Mouse (Mus musculus) adrenal gland, postnatal 25 days (tissue): ENCODE data around the gene Rnf212b. TPM values are rescaled to one million over a fixed set of nuclear protein-coding genes. Genes with fewer than 3 reads are reported as not detected.

Source experiments
- DNase-seq: peaks from one replicate; pipeline ENCODE4 v3.0.0; 2021; ENCODE audit warnings: mixed read lengths
- total RNA-seq: library from RNA; stranded (reverse); gene quantifications from 2 replicates; pipeline ENCODE4 v1.2.3, GENCODE M21; 2021

The Rnf212b gene
- total RNA-seq, 1 experiment from 2014 or later = 1.2 TPM

DNA sequence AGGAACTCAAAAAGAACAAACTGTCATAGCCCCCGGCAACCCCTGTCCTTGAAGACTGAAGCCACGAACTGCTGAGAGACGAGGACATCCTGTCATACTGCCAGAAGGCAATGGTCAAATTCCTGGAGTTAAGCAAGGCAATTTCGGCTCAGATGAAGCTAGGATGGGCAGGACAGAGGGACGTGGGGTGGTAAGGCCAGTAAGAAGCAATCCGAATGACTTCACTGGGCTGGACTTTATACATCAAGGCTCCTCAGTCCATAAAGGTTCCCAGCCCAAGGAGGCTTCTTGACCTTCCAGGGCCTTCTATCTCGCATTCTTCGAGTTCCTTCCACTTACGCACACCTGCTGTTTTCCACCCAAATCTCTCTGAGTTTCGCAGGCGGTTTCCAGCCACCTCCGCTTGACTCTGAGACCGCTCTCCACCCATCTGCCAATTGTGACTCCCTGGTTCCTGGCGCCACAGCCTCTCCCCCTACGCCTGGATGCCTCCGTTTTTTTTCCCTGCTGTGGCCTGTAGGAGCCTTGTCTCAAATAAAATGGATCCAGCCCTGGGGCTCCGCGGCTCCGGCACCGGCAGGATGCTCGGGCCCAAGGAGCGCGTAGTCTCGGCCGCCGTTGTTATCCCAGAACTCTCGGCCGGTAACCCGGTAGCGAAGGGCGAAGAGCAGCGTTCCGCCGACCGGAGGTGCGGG lies 62.0 kb downstream of the Rnf212b start:
- DNase-seq = no peak

DNA sequence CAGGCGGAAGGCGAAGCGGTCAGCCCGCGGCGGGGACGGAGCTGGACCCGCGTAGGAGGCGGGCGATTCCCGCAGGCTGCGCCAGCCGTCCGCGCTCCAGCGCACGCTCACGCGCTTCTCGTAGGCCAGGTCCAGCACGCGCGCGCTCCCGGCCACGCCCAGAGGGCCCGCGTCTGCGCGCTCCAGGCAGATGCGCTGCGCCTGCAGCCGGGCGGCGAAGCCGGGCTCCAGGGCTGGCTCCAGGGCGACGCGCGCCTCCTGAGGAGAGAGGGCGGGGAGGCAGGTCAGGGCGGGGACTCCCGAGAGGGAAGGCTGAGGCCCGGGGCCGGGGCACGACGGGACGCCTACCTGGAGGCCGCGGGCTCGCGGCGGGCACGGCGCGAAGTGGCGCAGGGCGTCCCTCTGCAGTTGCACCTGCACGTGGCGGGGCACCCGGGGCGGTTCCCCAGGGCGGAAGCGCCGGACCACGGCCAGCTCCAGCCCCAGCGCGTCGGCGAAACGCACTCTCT lies 62.7 kb downstream of the Rnf212b start:
- DNase-seq = peak; percentile 94

DNA sequence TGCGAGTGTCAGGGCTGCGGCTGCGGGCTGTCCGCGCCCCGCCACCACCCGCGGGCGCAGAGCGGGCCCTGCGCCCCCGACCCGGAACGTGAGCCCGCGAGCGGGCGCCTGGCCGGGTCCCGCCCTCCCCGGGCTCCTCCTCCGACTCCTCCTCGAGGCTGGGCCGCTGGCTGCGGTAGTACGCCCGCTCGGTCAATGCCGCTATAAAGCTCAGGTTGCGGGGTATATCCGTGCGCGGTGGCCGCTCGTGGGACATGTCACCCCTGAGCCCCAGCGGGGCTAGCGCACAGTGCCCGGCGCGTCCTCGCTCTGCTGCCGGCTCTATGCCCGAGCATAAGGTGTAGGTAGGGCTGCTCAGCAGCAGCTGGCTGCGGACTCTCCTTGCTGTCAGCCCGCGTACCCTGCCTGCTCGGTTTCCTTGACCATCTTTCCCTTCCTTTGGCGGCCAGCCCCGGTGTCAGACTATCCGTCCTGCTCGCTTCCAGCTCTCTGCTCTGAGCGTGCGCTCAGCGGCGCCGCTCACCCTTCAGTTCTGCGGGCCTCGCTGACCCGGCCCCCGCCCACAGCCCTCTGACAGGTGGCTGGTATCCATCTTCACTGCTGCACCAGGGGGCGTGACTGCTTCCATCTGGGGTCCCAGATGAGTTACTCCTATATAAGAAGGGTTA lies 63.2 kb downstream of the Rnf212b start, which contains the start of gene Ppp1r3e:
Ppp1r3e (minus strand) TSS at position 503 of the 668 bp plus-strand sequence.
- DNase-seq = peak; percentile 80

DNA sequence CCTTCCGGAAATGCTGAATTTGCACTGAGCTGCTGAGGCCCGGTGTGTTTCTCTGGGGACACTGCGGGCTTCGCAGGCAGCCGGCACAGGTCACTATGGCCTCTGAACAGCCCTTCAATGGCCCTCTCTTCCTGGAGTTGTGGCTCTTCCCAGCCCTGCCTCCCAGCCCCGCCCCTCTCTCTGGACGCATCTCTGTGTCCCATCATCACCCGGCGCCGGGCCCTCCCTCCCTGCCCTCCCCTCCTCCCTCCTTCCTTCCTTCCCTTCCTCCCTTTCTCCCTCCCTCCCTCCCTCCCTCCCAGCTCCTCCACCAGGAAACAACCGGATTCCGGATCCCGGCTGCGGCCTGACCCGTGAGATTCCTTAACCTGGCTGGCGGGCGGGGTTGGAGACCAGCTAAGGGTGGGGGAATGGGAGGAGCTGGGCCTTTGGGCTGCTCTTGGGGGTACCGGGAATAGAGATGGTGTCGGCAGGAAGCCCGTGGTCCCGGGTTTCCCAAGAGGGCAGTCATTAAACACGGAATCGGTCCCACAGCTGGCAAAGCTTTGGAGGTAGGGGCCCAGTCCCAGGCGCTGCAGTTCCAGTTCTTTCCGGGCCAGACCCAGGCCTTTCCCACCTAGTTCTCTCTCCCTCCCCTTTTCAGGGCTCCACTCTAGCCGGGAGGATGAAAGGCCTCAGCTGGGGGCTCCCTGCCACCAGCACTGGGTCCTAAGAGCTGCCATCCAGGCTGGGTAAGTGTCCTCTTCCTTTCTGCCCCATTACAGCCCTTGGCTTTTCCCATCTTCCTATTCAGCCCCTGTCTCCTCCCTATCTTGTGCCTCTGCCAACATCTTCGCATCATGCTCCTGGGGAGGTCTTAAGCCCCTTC lies 69.4 kb downstream of the Rnf212b start, which contains the start of the genes Bcl2l2 and Gm20521:
Bcl2l2 (plus strand) TSS at position 224 of the 868 bp plus-strand sequence.
Gm20521 (plus strand) TSS at position 288 of the 868 bp plus-strand sequence.
- peak; percentile 90 for DNase-seq

DNA sequence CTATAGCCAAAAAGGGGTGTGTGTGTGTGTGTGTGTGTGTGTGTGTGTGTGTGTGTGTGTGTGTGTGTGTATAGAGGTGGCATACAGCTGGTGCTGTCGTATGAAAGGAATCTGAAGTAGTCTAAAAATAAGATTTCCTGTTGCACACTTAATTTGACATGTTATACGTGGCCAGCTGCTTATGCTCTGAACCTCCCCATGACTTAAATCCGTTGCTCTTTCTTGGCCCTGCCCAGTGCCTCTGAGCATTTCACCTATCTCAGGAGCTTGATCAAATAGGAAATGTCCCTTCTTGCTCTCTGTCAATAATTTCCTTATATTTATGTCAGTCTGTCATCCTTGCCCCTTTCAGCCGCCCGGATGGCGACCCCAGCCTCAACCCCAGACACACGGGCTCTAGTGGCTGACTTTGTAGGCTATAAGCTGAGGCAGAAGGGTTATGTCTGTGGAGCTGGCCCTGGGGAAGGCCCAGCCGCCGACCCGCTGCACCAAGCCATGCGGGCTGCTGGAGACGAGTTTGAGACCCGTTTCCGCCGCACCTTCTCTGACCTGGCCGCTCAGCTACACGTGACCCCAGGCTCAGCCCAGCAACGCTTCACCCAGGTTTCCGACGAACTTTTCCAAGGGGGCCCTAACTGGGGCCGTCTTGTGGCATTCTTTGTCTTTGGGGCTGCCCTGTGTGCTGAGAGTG lies 70.2 kb downstream of the Rnf212b start:
- DNase-seq = no peak

GRCm38 (mm10) chr14:54885309-54885708 lies 71.4 kb downstream of the Rnf212b start:
- DNase-seq = no peak

DNA sequence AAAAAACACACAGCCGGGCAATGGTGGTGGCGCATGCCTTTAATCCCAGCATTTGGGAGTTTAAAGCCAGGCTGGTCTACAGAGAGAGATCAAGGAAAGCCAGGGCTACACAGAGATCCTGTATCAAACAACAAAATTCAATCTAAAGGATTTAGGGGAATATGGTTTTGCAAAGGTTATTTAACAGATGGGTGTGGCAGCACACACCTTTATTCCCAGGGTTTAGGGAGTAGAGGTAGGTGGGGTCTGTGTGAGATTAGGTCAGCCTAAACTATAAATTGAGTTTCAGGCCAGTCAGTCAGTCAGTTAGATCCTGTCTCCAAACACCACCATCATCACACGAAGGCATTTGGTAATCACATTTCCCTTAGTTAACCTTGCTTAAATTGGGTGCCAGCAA lies 78.3 kb downstream of the Rnf212b start, which contains the start of gene Pabpn1:
Pabpn1 (plus strand) TSS at position 301 of the 400 bp plus-strand sequence.
- no peak for DNase-seq

DNA sequence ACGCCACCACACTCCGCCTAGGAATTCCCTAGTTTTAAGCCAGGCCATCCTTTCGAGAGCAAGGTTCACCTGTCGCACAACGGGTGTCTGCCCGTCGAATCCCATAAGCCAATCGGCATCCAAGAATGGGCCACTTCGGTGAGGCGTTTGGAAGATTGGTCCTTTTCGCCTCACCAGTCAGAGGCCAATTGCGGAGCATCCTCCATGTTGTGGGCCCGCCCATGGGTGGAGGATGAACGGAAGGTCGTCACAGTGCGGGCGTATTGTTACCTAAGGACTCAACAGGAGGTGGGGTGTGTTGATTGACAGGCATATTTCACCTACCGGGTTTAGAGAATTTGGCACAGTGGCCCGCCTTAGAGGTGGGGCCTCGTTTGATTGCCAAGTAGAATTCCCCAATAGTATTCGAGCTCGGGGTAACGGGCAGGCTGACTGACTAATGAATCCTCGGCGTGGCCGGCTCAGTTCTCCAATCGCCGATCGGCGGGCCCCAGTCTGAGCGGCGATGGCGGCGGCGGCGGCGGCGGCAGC lies 79.8 kb downstream of the Rnf212b start:
- peak; percentile 93 for DNase-seq

GRCm38 (mm10) chr14:54894296-54895151 lies 80.6 kb downstream of the Rnf212b start:
- peak; percentile 78 for DNase-seq

DNA sequence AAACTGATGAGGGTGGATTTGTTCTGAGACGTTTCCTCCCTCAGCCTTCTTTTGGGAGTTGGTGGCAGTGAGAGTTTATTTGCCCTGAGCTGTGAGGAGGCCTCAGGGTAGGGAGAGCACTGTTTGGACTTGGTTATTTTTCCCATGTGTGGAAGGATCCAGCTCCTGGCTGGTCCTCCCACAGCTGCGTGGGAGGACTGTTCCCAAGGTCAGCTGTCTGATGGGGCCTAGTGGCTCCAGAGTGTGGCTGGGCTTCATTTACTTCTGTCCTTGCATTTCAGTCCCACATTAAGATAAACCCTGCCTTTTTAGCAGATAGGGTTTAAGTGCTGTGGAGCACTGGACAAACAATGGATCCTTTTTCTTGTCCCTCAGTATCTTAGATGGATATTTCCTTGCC lies 83.5 kb downstream of the Rnf212b start:
- DNase-seq = no peak

DNA sequence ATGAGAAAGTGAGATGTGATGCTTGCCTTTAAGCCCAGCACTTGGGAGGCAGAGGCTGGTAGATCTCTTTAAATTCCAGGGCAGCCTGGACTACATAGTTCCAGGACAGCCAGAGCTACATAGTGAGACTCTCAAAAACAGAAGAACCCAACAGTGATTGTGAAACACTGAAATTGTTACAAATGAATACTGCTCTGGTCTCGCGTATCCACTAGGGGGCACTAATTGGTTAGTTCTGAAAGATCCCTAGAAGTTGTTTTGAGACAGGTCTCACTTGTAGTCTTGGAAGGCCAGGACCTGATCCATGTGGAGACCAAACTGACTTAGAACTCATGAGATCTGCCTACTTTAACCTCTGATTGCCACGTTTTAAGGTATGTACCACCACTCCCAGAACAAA lies 86.4 kb downstream of the Rnf212b start:
- peak; percentile 42 for DNase-seq

- no peak for DNase-seq
Measured at GRCm38 (mm10) chr14:54903641-54904040, 89.7 kb downstream of the Rnf212b start.

Other genes with a start within 250 kb of the Rnf212b start
- 19.6 and 24.2 TPM in 2 replicates for gene Ajuba, start 236.6 kb upstream of the Rnf212b start, total RNA-seq
- gene 4931414P19Rik, start 208.1 kb upstream of the Rnf212b start, total RNA-seq = 7.9 and 12.2 TPM in 2 replicates
- gene Psmb5, start 196.1 kb upstream of the Rnf212b start, total RNA-seq = 360 and 367 TPM in 2 replicates
- gene Psmb11, start 192.7 kb upstream of the Rnf212b start, total RNA-seq = not detected in 2 replicates
- gene Gm17606, start 173.2 kb upstream of the Rnf212b start, total RNA-seq = not detected in 2 replicates
- 1.4 and 1.6 TPM in 2 replicates for gene Cdh24, start 172.8 kb upstream of the Rnf212b start, total RNA-seq
- gene 1700123O20Rik, start 127.9 kb upstream of the Rnf212b start, total RNA-seq = 39.3 and 39.9 TPM in 2 replicates
- 233 and 235 TPM in 2 replicates for gene Acin1, start 127.2 kb upstream of the Rnf212b start, total RNA-seq
- gene Gm29776, start 115.3 kb upstream of the Rnf212b start, total RNA-seq = not detected in 2 replicates
- gene Cebpe, start 102.0 kb upstream of the Rnf212b start, total RNA-seq = not detected in 2 replicates
- 58.4 and 64.6 TPM in 2 replicates for gene Slc7a8, start 32.2 kb upstream of the Rnf212b start, total RNA-seq
- gene Homez, start 56.8 kb downstream of the Rnf212b start, total RNA-seq = 14.8 and 19.0 TPM in 2 replicates
- gene Ppp1r3e, start 63.4 kb downstream of the Rnf212b start, total RNA-seq = 19.3 and 23.8 TPM in 2 replicates
- 50.0 and 62.2 TPM in 2 replicates for gene Bcl2l2, start 69.2 kb downstream of the Rnf212b start, total RNA-seq
- gene Gm20521, start 69.3 kb downstream of the Rnf212b start, total RNA-seq = 10.0 TPM in 1 of 2 replicates, not detected in the other
- 195 and 256 TPM in 2 replicates for gene Pabpn1, start 78.4 kb downstream of the Rnf212b start, total RNA-seq
- 32.9 and 41.6 TPM in 2 replicates for gene Slc22a17, start 99.0 kb downstream of the Rnf212b start, total RNA-seq
- 2.6 and 3.6 TPM in 2 replicates for gene Efs, start 112.0 kb downstream of the Rnf212b start, total RNA-seq
- not detected in 2 replicates for gene Il25, start 118.6 kb downstream of the Rnf212b start, total RNA-seq
- gene Cmtm5, start 122.1 kb downstream of the Rnf212b start, total RNA-seq = 0.49 and 1.2 TPM in 2 replicates
- not detected in 2 replicates for gene Myh6, start 152.8 kb downstream of the Rnf212b start, total RNA-seq
- not detected in 2 replicates for gene Gm17428, start 162.8 kb downstream of the Rnf212b start, total RNA-seq
- not detected in 2 replicates for gene Myh7, start 180.5 kb downstream of the Rnf212b start, total RNA-seq
- 38.3 and 39.8 TPM in 2 replicates for gene Ngdn, start 201.3 kb downstream of the Rnf212b start, total RNA-seq